Mouse (Mus musculus): ENCODE results near the gene Tpt1. TPM values are rescaled to one million over a fixed set of nuclear protein-coding genes. Genes with fewer than 3 reads are reported as not detected.
"Not testable (repeated sequence)": the region's sequence is repeated elsewhere in the genome, so short reads cannot be mapped to it uniquely, and the experiment has no call there.

The Tpt1 gene
- total and polyA plus RNA-seq, 3 experiments: 2,303 to 3,122 (median 2,669) TPM

DNA sequence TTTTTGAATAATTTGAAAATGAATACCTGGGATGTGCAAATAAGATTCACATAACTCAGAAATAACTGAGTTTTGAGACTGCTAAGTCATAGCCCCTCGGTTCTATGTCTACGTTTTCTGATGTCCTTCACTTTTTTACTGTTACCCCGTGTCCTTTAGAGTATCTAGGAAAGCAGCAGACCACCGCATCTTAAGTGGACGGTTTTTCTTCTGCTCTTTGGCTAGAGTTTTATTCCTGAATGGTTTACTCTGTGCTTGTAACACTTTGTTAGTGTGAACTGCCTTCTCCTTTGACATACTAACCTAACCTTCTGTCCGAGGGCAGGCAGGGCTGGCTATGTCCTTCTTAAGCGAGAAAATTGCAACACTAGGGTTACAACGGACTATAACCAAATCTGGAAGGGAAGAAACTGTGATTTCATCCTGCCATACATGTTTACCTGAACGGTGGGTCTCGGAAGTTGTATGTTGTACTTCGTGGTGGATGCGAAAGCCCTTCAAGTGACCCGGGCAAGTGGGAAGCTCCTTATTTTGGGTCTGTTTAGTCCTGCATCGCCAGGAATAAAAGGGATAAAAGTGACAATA lies 690 bp upstream of the Tpt1 start:
- no peak for DNase-seq

DNA sequence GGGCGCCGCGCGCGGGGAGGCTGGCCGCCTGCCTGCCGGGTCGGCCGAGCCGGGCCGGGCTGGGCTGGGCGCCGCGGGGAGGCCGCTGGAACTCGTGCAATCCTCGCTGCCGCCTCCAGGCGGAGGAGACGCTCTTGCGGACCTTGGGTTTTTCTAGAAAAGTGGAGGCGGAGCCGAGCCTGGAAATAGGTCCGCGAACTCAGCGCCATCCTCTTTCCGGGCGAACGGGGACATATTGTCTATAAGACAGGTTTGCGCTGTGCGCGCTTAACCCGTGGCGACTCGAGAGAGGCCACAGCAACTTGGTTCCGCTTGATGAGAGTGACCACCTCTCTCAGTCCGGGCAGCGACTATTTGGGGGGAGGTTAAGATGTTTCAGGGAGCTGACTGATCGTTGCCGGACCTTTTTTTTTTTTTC lies 814 bp downstream of the Tpt1 start:
- peak; percentile 93 for DNase-seq

DNA sequence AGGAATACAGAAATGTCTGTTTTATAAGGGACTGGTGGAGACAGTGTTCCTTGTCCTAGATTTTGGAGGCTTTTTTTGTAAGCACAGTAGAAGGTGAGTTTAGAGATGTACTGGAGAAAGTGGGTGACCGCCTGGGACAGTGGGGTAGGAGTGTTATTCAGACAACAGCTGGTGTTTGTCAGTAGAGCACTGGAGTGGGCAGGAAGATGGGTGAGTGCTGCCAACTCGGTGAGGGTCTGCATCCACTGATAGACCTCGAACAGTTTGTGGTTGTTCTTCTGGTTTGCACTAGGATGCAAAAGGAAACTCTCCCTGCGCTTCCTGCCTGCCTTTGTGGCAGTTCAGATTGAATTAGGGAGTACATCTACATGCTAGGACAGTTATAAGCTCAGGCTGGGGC lies 2.8 kb downstream of the Tpt1 start:
- no peak for DNase-seq

DNA sequence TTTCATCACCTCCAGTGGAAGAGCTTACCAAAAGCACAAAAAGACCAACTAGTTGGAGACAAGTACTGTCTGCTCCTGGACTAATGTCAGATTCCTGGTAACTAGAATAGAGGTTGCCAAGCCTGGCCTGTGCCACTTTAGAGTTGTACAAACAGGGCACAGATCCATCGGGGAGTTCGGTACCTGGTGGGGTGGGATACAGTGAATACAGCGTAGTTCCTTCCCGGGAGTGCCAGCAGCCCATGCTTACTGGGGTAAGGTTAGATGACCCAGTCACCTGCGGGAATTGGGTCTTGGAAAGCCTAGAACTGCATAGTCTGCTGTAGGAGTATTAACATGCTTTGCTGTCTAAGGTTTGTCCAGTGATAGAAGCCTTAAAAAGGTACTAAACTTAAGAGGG lies 3.6 kb downstream of the Tpt1 start:
- no peak for DNase-seq

DNA sequence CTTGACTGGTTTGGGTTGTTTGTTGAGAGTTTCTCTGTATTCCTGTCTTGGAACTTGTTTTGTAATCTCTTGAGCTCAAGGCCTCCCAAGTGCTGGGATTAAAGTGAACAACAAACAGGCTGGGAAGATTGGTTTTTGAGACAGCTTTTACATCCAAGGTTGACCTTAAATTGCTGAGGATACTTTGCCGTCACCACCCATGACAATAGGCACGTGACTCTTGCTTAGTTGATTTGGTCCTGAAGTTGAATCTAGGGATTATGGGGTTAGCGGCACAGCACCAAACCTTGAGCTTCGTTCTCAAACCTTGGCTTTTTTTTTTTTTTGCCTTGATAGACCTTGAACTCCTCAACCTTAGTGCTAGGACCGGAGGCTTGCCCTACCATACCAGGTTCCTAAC lies 4.3 kb downstream of the Tpt1 start:
- no peak for DNase-seq

DNA sequence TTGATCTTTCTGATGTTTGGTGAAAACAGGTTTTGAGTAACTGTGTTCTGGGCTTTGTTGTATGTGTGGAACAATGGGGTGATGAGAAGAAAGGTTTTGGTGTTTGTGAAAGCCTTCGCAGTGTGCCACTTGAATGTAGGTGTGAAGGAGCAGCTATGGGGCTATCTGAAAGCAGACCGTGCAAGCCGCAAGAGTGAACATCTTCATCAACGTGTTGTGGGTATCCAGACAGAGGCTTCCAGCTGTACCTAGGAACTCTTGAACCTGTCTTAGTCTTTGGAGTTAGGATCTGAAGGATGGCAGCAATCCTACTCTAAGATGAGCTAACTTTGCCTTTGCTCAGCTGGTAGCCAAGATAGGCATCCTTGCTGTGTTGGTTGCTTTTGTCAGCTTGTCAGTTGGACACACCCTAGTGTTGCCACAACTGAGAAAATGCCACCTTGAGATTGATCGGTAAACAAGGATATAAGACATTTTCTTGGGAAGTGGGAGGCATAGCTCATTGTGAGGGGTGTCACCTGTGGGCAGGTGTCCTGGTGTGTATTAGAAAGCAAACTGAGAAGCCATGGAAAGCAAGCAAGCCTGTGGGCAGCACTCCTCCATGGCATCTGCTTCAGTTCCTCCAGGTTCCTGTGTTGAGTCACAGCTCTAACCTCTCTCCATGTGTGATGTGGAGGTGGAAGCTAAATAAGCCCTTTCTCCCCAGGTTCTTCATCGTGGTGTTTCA lies 5.1 kb downstream of the Tpt1 start:
- no peak for DNase-seq

DNA sequence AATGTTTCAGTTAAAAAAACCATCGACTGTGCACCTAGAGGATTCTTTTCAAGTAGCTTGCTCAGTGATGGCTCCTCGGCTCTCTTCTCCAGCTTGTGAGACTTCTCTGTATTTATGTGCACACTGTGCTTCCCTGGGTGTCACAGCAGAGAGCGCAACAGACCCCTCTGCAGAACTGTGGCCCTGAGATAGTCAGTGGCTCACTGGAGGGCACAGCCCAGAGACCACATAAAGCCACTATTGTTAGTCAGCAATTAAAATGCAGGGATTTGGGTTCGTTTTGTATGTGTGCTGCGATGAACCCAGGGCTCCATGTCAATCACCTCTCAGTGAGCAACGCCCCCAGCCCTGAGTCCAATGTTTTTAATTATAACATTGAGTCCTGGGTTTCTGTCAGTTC lies 5.9 kb downstream of the Tpt1 start:
- no peak for DNase-seq

DNA sequence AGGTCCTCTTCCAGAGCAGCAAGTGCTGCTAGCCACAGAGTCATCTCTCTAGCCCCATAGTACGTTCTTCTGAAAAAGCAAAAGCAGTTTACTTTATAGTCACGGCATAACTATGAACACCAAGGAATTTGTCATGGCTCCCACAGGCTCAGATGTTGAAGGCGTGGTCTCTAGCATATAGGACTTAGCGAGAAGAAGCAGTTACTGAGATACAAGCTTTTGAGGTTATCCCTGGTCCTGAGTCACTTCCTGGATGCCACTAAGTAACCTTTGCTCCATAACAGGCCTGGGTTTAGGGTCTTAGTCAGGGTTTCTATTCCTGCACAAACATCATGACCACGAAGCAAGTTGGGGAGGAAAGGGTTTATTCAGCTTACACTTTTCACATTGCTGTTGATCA lies 7.1 kb downstream of the Tpt1 start:
- DNase-seq: no peak

DNA sequence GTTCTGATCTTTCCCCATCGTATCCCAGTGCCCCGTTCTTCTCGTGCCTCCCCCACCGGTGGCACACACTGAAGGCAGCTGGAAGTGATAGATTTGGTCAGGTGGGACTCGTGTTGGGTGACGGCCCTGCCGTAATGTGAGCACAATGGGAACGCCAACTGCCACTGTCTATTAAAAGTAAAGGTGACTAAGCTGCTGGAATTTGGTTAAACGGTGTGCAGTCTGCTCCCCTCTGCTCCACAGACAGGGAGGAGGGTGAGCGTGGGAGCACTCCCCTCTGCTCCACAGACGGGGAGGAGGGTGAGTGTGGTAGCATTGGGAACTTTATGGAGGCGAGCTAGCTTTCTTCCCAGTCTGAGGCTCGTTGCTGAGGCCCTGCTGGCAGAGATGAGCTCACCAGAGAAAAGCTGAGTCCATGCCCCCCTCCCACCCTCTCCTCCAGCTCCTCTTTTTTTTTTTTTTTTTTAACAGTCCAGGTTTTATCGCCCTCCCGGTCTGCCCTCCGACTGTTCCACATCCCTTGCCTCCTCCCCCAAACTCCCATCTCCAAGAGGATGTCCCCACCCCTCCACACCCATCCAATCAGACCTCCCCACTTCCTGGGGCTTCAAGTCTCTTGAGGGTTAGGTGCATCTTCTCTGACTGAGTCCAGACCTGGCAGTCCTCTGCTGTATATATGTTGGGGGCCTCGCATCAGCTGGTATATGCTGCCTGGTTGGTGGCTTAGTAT lies 10.5 kb downstream of the Tpt1 start:
- DNase-seq: no peak

DNA sequence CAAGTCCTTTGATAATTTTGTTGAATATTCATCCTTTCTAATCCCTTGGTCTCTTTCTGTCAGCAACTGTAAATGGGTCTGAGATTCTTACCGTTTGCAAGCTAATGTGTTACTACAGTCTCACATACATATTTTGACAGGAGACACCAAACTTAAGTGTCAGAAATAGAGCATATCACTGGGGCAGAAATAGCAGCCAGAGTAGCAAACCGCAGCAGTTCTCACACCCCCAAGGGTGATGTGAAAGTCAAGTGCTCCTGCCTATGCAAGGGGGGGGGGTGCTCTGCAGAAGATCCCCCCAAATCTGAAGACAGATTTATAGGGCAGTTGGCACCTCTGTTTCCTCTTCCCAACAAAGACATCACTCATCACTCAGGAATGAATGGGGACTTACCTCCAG lies 13.3 kb downstream of the Tpt1 start:
- no peak for DNase-seq

DNA sequence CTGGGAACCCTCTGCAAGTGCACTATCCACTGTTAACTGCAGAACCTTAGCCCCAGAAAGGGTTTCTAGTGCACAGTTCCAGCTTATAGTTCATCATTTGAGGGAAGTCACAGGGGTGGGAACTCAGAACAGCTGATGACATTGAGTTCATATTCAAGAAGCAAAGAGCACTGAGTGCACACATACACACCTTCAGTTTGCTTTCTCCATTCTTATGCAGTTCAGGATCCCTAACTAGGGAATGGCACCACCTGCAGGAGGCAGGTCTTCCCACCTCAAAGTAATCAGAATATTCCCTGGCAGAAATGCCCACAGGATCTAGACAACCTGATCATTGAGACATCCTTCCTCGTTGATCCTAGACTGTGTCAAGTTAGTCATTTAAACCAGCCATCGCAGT lies 14.7 kb downstream of the Tpt1 start:
- no peak for DNase-seq

DNA sequence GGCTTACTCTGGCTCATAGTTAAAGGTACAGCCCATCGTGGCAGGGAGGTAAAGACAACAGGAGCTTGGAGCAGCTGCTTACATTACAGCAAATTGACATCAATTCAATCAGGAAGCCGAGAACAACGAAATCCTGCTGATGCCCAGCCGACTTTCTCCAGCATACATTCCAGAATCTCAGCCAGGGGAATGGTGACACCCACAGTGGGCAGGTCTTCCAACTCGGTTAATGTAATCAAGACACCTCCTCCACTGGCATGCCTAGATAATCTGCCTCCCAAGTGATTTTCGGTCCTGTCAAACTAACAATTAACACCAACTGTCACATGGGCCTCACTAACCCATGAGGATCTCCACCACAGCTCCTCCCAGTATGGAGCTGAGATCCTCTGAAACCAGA lies 17.8 kb downstream of the Tpt1 start:
- DNase-seq: no peak

DNA sequence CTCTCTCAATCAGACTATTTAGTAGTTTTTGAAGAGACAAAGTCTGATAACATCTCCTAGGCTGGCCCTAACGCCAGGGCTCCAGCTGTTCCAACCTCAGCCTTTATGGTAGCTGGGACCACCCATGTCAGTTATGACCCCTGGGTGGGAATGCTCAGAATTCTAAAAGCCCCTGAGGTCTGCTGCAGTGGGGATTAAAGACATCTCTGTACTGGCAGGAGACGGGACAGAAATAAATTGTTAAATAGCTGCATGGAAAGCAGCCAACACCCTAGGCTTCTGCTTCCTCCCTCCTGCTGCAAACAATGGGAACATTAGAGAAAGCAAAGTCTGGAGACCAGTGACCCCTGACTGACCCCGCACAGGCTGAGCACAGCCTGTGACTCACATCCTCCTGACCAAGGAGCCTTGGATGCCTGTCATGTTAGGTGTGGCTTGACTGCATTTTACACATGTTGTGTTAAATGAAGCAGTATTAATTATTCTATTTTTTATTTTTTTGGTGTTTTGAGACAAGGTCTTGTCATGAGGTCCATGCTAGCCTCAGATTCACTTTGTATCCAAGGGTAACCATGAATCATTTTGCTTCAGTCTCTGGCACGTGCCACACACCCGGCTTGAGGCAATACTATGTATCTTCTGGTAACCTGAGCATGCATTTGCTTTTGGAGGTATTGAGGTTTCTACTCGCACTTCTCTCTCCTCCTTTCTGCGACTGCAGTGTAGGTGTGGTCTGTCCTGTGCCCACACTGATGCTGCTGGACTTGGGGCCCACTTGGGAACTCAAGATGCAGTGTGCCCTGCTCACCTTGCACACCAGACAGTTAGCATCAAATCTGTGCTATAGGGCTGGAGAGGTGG lies 18.9 kb downstream of the Tpt1 start:
- DNase-seq: peak; percentile 83

DNA sequence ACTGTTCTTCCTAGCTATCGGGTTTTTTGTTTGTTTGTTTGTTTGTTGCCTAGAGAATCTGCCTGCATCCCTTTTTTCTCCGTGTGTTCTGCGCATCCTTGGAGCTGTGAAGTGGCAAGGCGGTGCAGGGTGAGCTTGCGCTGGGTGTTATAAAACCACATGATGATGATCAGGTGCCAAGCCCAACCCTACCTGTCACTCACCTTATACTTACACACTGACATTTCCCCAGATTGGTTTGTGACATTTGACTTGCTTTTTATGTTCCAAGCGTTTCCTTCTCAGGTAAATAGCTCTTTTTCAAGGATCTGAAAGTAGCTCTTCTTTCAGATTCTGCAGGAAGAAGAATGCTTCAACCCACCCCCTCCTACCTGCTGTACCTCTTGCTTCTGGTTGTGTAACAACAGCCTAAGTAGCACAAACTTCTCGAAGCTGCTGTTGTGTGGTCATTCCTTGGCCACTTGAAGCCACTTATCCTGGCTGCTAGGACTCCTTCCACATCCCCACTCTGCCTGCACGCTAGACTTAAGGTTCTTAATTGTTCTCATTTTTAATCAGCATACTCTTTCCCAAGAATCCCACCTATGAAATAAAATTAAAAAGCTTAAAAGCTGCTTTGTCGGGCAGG lies 21.9 kb downstream of the Tpt1 start:
- no peak for DNase-seq

DNA sequence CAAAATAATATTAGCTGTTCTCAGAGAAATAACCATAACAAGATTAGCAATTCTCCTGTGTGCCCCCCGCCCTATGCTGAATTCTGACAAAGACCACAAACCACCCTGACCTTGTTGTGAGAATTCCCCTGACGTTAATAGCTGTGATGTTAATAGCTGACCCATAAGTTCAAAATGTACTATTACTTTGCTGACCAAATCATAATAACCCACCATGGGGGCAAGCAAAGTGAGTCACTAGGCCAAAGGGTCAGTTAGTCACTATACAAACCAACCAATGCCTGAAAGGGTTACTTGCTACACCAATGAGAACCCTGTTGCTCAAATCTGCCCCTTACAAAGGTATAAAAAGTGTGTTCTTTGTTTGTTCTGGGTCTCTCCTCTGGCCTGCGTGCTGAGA lies 23.1 kb downstream of the Tpt1 start:
- not testable (repeated sequence) for DNase-seq

DNA sequence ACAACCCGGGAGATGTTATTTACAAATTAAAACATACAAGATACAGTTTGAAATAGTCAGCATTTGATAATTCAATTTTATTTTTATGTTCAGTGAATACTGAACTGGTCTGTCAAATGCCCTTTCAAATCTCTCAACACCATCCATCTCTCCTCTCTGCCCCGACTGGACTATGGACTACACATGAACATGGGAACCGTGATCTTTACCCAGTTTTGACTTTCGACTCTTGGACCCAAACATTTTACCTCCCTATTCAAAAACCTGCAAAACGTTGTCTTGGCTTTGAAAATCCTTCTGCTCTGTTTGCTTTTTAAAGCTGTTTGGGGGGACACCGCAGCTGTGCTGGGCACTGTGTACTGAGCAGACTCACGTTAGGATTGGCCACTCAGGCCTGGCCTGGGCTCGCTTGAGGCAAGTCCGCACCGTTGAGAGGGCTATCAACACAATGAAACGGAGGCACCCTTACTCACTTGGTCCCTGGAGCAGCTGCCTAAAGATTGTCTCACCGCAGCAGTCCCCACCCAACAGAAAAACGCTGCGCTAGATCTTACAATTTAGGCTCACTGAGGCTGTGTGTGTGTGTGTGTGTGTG lies 25.0 kb downstream of the Tpt1 start:
- no peak for DNase-seq

DNA sequence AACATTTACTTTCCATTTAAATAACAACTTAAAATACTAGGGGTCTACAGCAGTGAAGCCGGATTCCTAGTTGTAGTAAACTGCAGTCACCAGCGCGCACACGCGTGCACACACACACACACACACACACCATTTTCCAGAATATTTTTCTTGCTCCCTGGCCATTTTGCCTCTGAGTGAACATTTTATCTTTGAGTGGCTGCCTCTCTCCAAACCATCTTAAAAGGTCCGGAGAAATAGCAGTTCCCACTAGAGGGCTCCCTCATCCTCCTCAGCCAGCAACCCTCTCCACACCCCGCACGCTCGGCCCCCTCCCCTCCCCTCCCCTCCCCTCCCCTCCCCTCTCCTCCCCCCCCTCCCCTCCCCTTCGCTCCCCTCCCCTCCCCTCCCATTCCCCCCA lies 25.7 kb downstream of the Tpt1 start:
- DNase-seq: peak; percentile 45

DNA sequence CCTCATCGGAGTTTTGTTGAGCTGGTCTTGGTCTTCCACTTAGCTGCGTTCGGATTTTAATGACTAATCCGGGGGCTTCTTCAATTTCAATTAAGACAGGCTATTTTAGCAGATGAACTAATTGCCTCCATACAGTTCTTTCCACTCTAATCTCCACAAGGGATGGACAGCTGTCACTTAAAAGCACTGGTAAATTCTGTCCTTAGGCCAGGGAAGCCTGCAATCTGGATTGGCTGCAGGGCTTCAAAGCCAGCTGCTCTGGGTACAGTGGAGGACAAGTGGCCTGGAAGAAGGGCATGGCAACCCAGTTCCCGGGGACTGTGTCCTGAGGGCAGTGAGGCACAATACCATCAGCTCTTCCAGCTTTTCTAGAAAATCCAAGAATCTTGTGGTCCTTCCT lies 26.2 kb downstream of the Tpt1 start:
- DNase-seq: no peak

DNA sequence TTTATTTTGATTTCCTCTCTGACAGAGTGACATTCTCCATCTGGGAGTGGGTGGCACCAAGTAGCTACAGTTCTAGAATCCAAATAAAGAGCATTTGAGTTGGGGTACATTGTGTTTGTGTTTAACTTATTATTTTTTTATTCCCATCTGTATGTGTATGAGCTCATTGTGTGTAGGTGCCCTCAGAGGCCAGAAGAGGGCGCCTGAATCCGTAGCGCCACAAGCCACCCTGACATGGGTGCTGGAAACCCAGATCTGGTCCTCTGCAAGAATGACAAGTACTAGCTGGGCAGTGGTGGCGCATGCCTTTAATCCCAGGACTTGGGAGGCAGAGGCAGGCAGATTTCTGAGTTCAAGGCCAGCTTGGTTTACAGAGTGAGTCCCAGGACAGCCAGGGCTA lies 26.9 kb downstream of the Tpt1 start:
- DNase-seq: no peak

DNA sequence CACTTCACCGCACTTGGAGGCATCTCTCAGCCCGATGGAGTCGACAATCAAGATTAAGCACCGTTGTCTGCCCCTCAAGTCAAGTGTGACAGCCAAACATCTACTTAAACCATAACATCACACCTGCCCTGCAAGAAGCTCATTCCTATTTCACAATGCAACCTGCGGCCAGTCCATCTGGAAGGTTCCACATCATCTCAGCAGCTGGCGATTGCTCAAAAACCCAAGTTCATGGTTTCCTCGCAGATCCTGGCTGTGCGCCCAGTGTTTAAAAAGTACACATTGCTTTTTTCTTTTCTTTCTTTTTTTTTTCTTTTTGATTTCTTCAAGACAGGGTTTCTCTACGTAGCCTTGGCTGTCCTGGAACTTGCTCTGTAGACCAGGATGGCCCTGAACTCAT lies 28.7 kb downstream of the Tpt1 start:
- DNase-seq: peak; percentile 57

DNA sequence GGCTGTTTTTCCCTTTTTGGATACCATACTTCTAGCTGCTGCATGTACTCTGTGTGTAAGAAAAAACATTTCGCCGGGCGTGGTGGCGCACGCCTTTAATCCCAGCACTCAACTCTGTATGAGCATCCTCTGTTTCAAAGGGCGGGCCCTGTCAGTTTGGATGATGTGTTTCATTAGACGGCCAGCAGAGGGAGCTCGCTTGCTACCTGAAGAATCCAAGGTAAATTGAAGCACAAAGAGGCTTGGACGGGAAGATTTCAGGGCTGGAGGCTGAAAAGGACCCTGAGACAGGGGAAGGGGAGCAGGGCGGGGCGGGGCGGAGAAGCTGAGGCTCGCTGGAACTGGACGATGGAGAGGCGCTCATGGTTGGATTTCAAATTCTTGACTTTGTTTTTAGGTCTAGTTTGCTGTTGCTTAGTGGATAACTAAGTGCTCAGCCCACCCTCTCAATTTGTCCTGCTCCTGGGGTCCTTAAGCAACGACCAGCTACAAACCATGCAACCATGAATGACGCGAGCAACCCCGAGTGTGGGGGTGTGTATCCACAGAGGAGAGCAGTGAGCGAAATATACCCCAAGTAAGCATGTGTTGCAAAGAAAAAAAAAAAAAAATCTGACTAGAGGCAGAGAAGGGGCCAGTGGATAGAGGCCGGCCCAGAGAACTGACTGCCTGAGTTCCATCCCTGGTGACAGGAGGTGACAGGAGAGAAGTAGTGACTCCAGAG lies 31.6 kb downstream of the Tpt1 start:
- DNase-seq: peak; percentile 65

Data from adrenal gland, adult 2 months (tissue).